Mouse (Mus musculus): ENCODE results near the gene Idh3a. TPM values are rescaled to one million over a fixed set of nuclear protein-coding genes. Genes with fewer than 3 reads are reported as not detected.
"Not testable (repeated sequence)": the region's sequence is repeated elsewhere in the genome, so short reads cannot be mapped to it uniquely, and the experiment has no call there.

The Idh3a gene
- 704 and 811 TPM in 2 replicates for total RNA-seq (2021)
- long read RNA-seq, experiment 1, transcript Idh3a-205 (11 exons, 2,580 nt): major isoform, 970 of 1,049 reads
- long read RNA-seq, experiment 1, partial matches to known transcripts: 31 of 1,049 reads
- long read RNA-seq, experiment 1, other reads (novel, unspliced or antisense): 46 of 1,049 reads
- long read RNA-seq, experiment 2, transcript Idh3a-205 (11 exons, 2,580 nt): major isoform, 864 of 972 reads
- long read RNA-seq, experiment 2, partial matches to known transcripts: 49 of 972 reads
- long read RNA-seq, experiment 2, other reads (novel, unspliced or antisense): 56 of 972 reads

DNA sequence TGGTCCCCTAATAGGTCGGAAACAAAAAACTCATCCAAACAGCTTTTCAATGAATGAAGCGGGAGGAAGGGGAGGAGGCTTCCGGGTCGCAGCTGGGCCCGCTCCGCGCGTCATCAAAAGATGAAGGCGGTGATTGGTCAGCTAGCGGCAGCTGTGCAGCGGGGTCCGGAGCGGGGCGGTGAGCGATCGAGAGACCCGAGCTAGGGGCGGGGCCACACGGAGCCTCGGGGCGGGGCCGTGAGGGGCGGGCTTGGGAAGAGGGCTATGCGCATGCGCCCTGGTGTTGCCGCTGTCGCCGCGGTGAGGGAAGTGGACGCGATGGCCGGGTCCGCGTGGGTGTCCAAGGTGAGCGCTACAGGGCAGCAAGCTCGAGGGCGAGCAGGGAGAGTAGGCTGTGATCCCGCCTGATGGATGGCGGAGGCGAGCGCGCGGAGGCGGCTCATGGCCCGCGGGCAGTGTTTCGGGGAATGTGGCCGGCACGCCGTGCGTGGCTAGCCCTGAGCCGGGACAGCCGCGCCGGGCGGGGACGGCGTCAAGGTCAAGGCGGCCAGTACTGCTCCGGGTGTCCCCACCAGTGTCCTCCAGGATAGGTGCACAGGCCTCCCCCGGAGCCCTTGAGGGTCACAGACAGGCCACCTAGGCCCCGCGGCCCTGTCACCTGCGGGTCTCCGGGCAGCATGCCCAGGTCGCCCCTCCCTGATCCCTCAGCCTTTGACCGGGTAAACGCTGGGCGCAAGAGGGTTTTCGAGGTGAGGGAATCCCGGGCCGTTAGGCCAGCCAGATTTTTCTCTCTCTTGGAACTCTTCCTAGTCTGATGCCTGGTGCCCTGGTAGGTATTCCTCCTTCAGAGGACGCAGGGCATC, at the start of gene Idh3a:
TSS of gene Idh3a (plus strand) at position 136 of the 863 bp plus-strand sequence.
- peak; percentile 100 for DNase-seq

DNA sequence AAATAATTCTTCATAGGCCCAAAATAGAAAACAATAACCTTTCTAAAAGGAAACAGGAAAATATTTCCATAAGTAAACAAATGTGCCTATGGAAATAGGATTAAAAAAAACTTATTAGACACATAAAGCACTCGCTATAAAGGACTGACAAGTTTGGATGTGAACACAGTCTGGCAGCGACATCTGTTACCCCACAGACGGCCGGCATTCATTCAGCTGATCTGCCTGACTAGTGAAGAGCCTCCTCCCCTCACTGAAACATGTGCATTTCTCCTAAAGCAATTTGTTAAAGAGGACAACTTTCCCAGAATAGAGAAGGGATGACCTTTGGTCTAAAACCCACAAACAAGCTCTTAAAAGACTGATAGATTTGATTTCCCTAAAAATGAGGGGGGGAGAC, 49.1 kb upstream of the Idh3a start:
- no peak for DNase-seq

DNA sequence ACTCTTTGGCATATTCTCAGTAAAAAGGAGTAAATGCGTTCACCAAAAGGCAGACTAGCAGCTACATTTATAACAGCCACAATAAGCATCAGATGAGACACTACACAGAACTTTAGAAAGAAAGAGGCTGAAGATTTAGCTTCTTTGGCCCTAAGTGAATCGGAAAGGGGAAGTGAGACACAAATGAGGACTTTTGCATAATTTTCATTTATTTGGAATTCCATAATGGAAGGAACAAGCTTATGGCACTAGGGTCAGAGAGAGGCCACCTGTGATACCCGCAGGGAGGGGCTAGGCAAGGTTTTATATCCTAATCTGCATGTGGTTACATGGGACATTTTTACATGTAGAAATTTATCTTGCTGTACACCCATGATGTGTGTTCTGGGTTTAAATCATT, 48.7 kb upstream of the Idh3a start:
- DNase-seq: no peak

DNA sequence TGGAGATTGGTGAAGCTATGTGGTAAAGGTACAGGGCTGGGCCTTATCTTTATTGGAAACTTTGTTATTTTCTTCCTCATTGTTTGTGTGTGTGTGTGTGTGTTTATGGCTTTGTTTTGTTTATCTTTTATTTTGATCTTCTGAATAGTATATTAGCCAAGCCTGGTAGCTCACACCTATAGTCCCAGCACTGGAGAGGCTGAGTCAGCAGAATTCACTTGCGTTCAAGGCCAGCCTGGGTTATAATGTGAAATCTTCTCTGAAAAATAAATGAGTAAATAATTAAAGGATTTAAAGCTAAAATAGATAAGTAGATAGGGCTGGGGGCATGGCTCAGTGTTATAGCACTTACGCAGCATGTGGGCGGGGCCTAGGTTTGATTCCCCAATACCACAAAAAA, 47.9 kb upstream of the Idh3a start:
- no peak for DNase-seq

DNA sequence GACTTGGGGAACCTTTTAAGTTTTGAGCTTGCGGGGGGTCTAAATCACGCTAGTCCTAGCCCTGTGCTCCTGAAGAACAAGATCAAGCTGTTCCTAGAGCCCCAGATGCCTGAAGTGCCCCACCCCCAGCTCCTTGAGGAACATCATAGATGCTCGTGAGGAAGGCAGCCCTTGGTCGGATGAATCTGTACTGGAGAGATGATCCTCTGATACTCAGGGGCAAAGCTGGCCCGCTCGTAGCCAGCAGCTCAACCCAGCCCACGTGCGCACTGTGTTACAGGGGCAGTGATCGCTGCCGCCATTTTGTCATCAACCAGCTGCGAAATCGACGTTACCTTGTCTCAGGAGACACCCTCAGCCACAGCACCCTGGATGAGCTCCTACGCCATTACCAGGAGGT, 47.5 kb upstream of the Idh3a start, which contains the start of gene Sh2d7:
TSS of gene Sh2d7 (plus strand) at position 301 of the 400 bp plus-strand sequence.
- DNase-seq: no peak

DNA sequence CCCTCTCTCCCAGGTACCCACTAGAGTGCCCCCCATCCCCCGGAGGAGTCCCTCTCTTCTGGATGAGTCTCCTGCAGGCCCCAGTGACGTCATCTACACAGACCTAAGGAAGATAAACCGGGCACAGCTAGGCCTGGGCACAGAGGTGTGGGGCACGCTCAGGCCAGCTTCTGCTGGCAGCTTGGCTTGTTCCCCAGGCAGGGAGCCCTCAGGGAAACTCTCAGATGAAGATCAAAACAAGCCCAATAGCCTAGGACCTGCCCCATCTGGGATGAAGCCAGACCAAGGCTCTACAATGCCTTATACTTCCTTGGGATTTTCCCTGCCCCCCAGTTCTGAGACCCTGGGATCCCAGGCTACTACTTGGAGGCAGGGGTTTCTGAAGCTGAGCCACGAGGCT, 45.3 kb upstream of the Idh3a start:
- DNase-seq: peak; percentile 51

DNA sequence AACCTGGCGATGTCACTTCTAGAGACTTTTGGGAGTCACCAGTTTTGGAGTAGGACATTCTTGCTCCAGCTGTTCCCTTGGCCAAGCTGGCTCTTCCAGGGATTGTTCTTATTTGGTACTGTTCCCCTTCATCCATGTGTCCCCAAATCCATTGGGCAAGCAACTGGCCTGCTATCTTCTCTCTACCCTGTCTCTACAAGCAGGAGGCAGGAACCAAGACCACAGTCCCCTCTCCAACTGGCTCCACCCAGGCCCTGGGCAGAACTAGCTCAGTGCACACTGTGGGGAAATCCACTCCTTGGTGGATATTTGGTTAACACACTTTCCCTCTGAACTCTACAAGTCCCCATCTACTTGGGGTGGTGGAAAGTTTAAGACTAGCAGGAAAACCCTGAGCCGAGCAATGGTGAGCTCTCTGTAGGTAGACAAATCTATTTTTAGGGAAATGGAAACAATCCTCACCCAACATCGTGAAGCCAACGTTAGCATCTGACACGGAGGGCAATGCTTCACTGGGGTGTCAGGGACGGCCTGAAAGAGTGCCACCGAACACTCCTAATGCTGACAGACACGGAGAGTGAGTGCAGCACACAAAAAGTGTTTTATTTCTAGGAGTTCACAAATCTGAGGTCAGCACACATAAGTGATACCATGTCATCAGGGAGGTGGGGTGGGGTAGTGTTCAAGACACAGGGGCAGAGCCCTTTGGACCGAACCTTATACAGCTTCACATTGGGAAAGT, 41.8 kb upstream of the Idh3a start:
- DNase-seq: no peak

DNA sequence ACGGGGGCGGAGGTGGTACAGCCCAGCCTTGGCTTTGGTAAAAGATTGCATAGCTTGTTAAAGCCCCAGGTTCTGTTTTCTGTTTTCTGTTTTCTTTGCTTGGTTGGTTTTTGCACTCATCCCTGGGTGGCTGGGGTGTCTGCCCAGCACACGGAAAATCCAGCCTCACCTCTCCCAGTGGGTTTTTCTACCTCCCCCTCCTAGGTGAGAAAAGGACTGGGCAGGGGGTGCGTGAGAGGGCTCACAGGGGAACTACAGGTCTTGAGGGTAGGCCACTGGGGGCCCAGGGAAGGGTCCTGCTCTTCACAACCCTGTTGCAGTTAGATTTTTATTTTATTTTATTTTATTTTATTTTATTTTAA, 41.2 kb upstream of the Idh3a start:
- DNase-seq: no peak

DNA sequence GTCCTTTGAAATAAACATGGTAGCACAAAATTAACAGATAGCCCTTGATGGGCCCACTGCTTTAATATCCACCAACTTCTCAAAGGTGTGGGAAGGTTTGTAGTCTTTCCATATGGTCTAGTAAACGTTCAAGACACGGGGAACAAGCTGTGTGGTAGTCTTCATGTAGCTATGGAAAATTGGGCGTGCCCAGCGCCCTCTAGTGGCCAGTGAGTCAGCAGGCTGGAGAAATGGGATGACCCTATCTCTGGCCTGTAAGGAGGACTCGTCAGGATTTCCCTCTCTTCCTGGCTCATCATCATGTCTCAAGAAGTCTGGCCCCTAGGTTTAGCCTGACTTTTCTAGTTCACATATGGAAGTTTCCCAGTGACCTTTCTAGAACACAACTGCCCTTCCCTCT, 38.6 kb upstream of the Idh3a start:
- DNase-seq: peak; percentile 80

DNA sequence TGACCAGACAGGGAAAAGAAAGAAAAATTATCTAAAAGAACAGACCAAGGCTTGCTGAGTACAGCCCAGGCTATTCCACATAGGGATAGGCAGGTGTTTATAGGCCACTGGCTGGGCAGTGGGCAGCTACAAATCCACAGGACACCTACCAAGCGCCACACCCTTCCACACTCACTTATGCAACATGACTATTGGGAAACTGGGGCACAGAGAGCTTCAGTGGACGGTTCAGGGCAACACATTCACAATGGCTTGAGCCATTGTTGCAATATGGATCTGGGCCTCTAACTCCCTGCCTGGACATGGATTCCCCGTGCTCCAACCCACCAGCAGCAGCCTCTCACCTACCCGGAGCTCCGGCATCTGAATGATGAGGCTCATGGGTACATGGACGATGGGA, 36.7 kb upstream of the Idh3a start:
- DNase-seq: no peak

DNA sequence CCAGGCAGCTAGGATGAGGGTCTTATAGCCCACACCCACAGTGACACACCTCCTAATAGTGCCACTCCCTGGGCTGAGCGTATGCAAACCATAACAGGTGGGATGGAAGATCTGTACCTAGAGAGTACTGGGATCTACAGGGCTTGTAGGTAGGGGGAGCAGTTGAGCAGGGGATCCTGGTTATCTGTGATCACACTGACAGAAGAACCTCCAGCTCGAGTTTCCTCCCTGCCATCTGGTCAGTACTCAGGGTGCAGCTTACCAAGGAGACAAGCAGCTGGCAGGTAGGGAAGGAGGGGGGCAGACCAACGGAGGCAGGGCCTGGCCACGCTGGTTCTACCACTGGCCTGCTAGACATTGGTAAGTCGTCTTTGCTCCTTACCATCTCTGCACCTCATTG, 33.7 kb upstream of the Idh3a start:
- DNase-seq: peak; percentile 54

DNA sequence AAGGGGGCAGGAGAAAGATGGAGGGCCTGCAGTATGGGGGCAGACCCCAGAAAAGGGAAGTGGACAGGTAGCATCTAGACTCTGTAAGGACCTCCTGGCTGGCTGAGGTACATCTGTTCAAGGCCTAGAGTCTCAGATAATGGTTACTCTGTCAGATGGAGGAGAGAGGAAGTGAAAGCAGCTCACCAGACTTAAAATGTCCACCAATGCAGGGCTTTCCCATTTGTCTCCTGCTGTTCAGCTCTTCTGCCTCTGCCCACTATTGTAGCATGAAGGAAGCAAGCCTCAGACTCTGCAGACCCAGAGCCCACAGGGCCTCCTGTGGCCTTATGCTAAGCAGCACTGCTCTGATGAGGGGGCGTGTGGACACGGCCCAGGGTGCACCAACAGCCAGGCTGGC, 31.1 kb upstream of the Idh3a start:
- DNase-seq: no peak

DNA sequence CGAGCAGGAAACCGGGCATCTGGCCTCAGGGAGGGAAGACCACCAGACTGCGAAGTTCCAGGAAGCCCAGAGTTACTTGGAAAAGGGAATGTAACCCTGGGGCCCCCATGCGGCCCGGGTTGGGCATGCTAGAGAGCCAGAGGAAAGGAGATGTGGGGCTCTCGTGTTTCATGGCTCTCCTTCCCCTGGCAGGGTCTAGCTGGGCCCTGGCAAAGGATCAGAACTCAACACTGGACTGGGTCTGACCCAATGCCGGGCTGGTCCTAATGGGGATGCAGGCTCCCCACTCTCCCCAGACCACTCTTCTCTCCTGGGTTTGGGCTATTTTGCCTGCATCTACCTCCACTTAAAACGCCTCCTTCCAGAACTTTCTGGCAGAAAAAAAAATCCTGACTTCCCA, 27.4 kb upstream of the Idh3a start:
- no peak for DNase-seq

DNA sequence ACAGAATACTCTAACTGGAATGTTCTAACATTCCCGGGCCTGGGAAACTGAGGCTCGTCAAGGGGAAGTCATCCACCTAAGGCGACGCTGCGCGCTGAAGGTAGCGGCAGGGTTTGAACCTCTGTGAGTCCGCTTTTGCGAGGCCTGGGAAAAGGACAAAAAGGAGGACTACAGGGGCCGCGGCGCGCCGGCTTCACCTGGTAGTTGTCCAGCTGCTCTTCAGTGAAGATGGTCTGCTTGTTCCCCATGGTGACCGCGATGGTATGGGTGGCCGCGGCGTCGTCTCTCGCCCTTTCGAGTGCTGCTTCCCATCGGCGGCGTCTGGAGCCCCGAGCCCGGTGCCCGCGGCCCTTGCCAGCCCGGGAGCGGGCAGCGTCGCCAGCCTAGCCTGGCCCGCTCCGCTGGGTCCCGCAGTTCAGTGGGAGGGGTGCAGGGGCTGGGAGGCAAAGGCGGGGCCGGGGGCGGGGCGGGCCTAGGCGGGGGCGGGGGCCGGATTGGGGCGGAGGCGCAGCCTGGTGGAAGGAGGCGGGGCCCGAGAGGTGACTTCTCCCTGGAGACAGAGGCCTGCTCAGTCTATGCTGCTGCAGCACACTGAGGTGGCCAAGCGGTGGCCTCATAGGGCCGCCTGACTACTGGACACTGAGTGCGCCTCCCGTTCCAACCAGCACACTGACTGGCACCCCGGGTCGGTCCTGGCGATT, 26.2 kb upstream of the Idh3a start, which contains the start of gene Cib2:
TSS of gene Cib2 (minus strand) at position 448 of the 701 bp plus-strand sequence.
- peak; percentile 93 for DNase-seq

DNA sequence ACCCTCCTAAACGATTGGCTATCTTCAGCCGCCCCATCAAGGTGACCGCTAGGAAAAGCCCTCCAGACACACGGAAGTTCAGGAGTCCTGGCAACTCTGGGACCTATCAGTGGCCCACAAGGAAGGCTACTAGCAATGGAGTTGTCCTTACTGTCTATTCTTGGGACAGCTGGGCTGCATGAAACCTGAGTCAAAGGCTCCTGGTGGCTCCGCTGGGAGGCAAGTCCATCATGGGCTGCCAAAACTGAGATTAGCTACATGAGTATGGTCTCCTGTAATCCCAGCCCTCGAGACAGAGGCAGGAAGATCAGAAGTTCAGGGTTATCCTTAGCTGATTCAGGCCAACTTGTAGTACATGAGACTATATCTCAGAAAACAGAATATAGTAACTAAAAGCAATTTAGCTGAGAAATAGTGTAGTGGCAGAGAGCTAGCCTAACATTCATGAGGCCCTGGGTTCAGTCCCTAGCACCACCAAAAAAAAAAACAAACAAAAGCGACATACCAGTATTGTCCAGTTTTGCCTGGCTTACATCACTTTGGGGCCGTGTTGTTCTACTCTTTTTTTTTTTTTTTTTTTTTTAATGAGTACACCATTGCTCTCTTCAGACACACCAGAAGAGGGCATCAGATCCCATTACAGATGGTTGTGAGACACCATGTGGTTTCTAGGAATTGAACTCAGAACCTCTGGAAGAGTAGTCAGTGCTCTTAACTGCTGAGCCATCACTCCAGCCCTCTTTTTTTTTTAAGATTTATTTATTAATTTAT, 25.1 kb upstream of the Idh3a start:
- no peak for DNase-seq

DNA sequence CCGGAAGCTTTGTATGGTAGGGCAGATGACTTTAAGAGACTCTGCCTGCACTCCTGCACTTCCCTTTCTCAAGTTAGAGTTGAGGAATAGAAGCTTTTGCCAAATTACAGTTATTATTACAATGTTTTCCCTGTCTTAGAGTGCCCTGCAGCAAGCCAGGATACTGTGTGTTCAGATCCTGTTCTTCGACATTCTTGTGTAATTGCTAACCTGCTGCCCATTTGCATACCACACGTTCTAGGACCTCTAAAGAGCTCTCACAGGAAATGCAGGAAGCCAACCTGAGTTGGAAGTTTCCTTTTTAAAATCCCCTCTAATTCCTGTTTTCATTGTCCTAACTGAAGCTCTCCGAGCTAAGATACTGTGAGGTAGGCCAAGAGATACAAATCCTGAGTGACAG, 19.2 kb upstream of the Idh3a start:
- DNase-seq: no peak

DNA sequence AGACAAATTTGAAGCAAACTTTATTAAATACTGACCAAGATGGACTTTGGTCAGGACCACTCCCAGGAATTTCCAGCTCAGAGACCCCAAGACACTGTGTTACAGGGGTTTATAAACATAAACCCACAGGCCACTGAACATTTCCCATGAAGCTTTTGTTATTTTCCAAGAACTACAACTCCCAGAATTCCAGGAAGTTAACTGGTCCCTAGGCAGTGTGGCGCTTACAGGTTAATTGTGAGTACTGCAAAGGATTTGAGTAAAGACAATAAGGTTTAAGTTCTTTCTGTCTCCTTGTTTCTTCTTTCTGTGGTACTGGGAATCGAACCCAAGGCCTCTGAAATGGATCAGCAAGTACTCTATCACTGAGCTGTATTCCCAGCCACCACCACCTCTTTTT, 17.4 kb upstream of the Idh3a start:
- DNase-seq: no peak

DNA sequence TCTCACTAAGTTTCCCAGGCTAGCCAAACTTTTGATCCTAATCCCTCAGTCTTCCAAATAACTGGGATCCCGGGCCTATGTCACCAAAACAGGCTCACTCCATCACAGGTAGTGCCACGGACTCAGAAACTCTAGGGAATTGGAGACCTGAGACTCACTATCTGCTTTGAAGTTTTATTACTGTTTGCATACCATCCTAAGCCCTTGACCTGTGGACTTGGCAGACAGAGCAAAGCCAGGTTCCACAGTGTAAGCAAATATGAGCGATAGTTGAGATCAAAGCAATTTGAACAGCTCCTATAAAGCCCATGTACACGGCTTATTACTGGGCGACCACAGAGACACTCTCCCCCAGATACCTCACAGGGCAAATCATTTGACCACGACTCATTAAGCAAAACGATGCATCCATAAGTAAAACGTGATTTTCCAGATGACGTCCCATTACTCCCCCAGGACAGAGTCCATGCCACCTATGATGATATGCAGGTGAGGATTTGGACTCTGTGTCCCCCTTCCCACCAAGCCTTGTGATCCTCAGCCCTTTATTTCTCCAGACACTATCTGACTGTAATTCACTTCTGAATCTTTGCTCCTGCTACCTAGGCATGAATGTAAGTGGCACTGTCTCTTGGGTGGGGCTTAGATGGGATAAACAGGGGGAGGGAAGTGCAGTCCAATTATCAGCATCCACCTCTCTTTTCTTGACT, 14.8 kb upstream of the Idh3a start:
- DNase-seq: no peak

DNA sequence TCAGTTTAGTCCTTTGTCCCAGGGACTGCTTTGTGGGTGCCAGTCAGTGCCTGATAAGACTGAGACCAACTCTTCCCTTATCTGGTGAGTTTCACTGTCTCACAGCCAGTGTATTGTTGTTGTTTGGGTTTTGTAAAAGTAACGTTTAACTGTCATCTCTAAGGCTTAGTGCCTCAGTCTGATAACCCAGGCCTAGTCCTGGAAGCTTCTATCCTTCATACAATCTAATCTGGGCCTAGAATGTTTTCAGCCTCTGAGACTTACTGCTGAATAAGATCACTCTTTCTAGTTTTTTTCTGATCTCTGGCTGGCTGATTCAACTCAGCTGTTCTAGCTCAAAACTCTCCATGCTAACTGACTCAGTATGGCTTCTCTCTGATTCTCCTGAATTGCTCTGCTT, 2.4 kb upstream of the Idh3a start:
- no peak for DNase-seq

DNA sequence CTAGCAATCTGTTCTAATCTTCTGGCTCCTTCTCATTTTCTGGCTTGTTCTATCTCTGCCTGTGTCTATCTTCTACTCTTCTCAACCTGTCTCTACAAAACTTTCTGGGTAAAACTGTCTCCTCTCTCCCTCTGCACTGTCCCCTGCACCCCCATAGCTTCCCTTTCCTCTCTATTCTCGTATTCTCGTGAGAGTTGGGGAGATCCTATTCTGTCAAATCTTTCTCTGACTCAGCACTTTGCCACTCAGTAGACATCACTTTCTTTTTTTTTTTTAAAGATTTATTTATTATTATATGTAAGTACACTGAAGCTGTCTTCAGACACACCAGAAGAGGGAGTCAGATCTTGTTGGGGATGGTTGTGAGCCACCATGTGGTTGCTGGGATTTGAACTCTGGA, 2.0 kb upstream of the Idh3a start:
- not testable (repeated sequence) for DNase-seq

DNA sequence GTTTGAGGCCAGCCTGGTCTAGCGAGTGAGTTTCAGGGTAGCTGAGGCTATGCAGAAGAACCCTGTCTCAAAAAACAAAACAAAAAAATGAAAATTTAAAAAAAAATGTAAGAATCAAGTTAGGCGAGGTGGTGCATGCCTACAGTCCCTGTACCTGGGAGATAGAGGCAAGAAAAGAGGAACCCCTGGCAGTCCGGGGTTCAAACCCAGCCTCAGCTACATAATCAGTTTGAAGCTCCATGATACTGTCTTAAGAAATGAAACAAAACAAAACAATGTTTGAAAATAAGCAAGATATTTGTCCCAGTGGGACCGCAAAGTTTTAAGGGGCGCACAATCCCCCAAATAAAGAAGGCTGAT, 315 bp upstream of the Idh3a start:
- no peak for DNase-seq
